Mouse (Mus musculus): ENCODE results near the gene Btn1a1.

Gene Btn1a1

GRCm38 (mm10) chr13:23412630-23413521 is 52.8 kb downstream of the Btn1a1 start:
- DNase-seq: peak; percentile 69

GRCm38 (mm10) chr13:23412211-23412629 is 53.5 kb downstream of the Btn1a1 start:
- peak; percentile 49 for DNase-seq

GRCm38 (mm10) chr13:23411311-23412210 is 54.1 kb downstream of the Btn1a1 start:
- DNase-seq: peak; percentile 61

GRCm38 (mm10) chr13:23410632-23411031 is 55.1 kb downstream of the Btn1a1 start:
- no peak for DNase-seq
